Comparison of ENCODE assay signal across 8 mouse cellular contexts in the genomic region with DNA sequence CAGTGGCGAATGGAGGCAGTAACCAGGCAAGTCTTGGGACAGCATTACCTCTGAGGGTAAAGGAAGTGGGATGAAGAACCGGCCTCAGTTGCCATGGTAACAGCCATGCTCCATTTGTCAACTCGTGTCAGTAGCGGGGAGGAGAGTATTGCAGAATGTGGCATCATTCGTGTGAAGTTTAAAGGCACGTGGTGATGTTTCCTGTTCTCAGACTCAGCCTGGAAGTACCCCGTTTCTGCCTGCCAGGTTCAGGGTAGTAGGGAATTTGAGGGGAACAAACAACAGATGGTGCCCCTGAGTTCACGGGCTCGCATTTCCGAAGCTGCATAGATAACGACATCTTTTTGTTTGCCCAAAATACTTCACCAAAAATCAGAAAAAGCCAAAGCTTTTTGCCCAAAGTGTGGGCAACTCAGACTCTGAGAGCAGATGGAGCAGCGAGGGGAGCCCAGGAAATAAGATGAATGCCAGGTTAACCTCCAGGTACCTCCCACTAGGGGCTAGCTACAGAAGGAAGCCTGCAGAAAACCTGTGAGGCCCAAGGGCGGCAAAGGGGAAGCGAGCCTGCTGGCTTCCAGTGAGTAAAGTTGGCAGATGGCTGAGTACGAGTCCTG. TPM values are rescaled to one million over a fixed set of nuclear protein-coding genes. Genes with fewer than 3 reads are reported as not detected.
A peak's percentile ranks its signal among the peaks of the same experiment; 100 is the strongest.
DNase-seq lines count a peak whose midpoint lies in the region; ATAC-seq and TF ChIP-seq lines count a peak whose summit lies in the region.

No protein-coding gene starts in this region.

- H3K4me1 ChIP-seq in midbrain, embryonic 14.5 days (ENCODE audit: control insufficient read depth, insufficient read depth, low read length), result peaks cover 13% of the 10 kb centered on the region
- H3K4me1 ChIP-seq in heart, embryonic 12.5 days (replicated peaks), result peaks cover 43% of the 10 kb centered on the region

- no peaks in the 10 kb centered on the region for H3K9me3 ChIP-seq in midbrain, embryonic 14.5 days (ENCODE audit: control insufficient read depth, low read length)
- no peaks in the 10 kb centered on the region for H3K9me3 ChIP-seq in heart, embryonic 12.5 days (replicated peaks)

- no peak overlapping the region for H3K27ac ChIP-seq in left cerebral cortex, adult 2 months
- no peak overlapping the region; the same call in 1 of the 2 replicates for H3K27ac ChIP-seq in midbrain, embryonic 14.5 days (replicated peaks; ENCODE audit: low read depth, low read length)
- no peak overlapping the region for H3K27ac ChIP-seq in heart, embryonic 12.5 days (ENCODE audit: poor library complexity, severe bottlenecking)

- WGBS in midbrain, embryonic 14.5 days, result 15% methylated on average over 15 of the region's 15 CpGs
- WGBS in heart, embryonic 12.5 days, result 30% methylated on average over 15 of the region's 15 CpGs

- ATAC-seq in midbrain, embryonic 14.5 days (ENCODE audit: low FRiP score, low TSS enrichment), result peak; percentile 72
- ATAC-seq in heart, embryonic 12.5 days (ENCODE audit: insufficient number of reproducible peaks, low FRiP score), result no peak

- no peak for TF ChIP-seq CTCF in left cerebral cortex, adult 2 months (IDR thresholded peaks at IDR 0.05)

- no peak overlapping the region for H3K4me3 ChIP-seq in left cerebral cortex, adult 2 months
- H3K4me3 ChIP-seq in midbrain, embryonic 14.5 days (replicated peaks; ENCODE audit: low read depth, low read length), result no peak overlapping the region
- no peak overlapping the region for H3K4me3 ChIP-seq in heart, embryonic 12.5 days

- no peaks in the 10 kb centered on the region for H3K36me3 ChIP-seq in midbrain, embryonic 14.5 days (ENCODE audit: control insufficient read depth, insufficient read depth, low read length)
- no peaks in the 10 kb centered on the region for H3K36me3 ChIP-seq in heart, embryonic 12.5 days

- peak overlapping the region; percentile 32 for H3K4me2 ChIP-seq in midbrain, embryonic 14.5 days (ENCODE audit: low read length)
- H3K4me2 ChIP-seq in heart, embryonic 12.5 days, result no peak overlapping the region

- H3K27me3 ChIP-seq in midbrain, embryonic 14.5 days (ENCODE audit: control insufficient read depth, insufficient read depth, low read length), result no peaks in the 10 kb centered on the region
- no peaks in the 10 kb centered on the region for H3K27me3 ChIP-seq in heart, embryonic 12.5 days (replicated peaks)

- peak; percentile 50 to 56 for DNase-seq in right cerebral cortex, adult 2 months (ENCODE audit: low spot score in 2 of 2)
- DNase-seq in right cerebral cortex, postnatal 14 days, result no peak
- peak; percentile 90 for DNase-seq in cerebellum, postnatal 10 days
- DNase-seq in frontal cortex, postnatal 36 days (ENCODE audit: low spot score in 2 of 2), result peak; percentile 31 to 50
- peak; percentile 38 for DNase-seq in left cerebral cortex, adult 2 months (ENCODE audit: extremely low spot score in 1 of 2, low spot score in 2 of 2)
- DNase-seq in midbrain, embryonic 14.5 days, result peak; percentile 90
- DNase-seq in thymus, postnatal 36 days, result peak; percentile 48 to 74

- H3K9ac ChIP-seq in midbrain, embryonic 14.5 days (replicated peaks; ENCODE audit: low read length), result no peak overlapping the region
- no peak overlapping the region for H3K9ac ChIP-seq in heart, embryonic 12.5 days

- intact Hi-C loops in left cerebral cortex, adult 2 months (cut with DNase I), result no loop called here

RNA-seq across cellular contexts. Expression of a gene that starts 50.3 kb away (rescaled TPM):
- total RNA-seq in left cerebral cortex, adult 2 months (2021), result not detected
- polyA plus RNA-seq in midbrain, embryonic 14.5 days (2014; fragmentation: Nextera tagmentation; extraction: Ambion mirVana), result not detected in 2 replicates
- polyA plus RNA-seq in heart, embryonic 12.5 days (2016; fragmentation: Nextera tagmentation; extraction: Ambion mirVana), result not detected in 2 replicates

RNA-seq across cellular contexts. Expression of a gene that starts 56.3 kb away (rescaled TPM):
- total RNA-seq in left cerebral cortex, adult 2 months (2021), result 10 to 100 TPM; 67.1 to 67.2 TPM
- 14.2 and 15.9 TPM in 2 replicates for polyA plus RNA-seq in midbrain, embryonic 14.5 days (2014; fragmentation: Nextera tagmentation; extraction: Ambion mirVana)
- 10.8 and 12.8 TPM in 2 replicates for polyA plus RNA-seq in heart, embryonic 12.5 days (2016; fragmentation: Nextera tagmentation; extraction: Ambion mirVana)
